Mouse (Mus musculus) myocyte (in vitro differentiated cells): ENCODE data around the gene Hspbp1. TPM values are rescaled to one million over a fixed set of nuclear protein-coding genes. Genes with fewer than 3 reads are reported as not detected.

Source experiments
- H3K27me3 ChIP-seq: one replicate; pipeline ENCODE4 v1.6.1; 2011; ENCODE audit not compliant: control insufficient read depth, insufficient read depth, insufficient read length
- H3K36me3 ChIP-seq: one replicate; pipeline ENCODE4 v1.6.1; 2011; ENCODE audit not compliant: control insufficient read depth, insufficient read depth
- H3K4me2 ChIP-seq: one replicate; pipeline ENCODE4 v1.6.1; 2011; ENCODE audit warnings: low read depth, control low read depth
- H3K4me3 ChIP-seq: one replicate; pipeline ENCODE4 v1.5.1; 2011; ENCODE audit warnings: mild to moderate bottlenecking, control low read depth, moderate library complexity
- H3K79me2 ChIP-seq: one replicate; pipeline ENCODE4 v1.6.1; 2011; ENCODE audit not compliant: control insufficient read depth, insufficient read depth
- H3ac ChIP-seq: one replicate; pipeline ENCODE4 v1.6.1; 2011; ENCODE audit not compliant: control insufficient read depth, insufficient read length
- CEBPB ChIP-seq: IDR thresholded peaks from 2 replicates; pipeline ENCODE4 v1.6.1; 2011; ENCODE audit warnings: mild to moderate bottlenecking, moderate library complexity; ENCODE audit not compliant: poor library complexity, insufficient read depth, severe bottlenecking
- E2F4 ChIP-seq: IDR thresholded peaks from one replicate; pipeline ENCODE4 v1.6.1; 2011; ENCODE audit warnings: mild to moderate bottlenecking, control low read depth, moderate library complexity; ENCODE audit not compliant: insufficient read depth
- MAX ChIP-seq: IDR thresholded peaks from one replicate; pipeline ENCODE4 v1.6.1; 2011; ENCODE audit warnings: low read depth, mild to moderate bottlenecking, control low read depth
- MYOD1 ChIP-seq, 3 experiments: IDR thresholded peaks; one replicate each; pipeline ENCODE4 v1.6.1; 2011; ENCODE audit warnings: control low read depth in 2 of 3, low read depth in 2 of 3, mild to moderate bottlenecking in 2 of 3, moderate library complexity in 1 of 3; ENCODE audit not compliant: insufficient read length in 2 of 3, control insufficient read depth in 1 of 3
- MYOG ChIP-seq, 3 experiments: IDR thresholded peaks; one replicate each; pipeline ENCODE4 v1.6.1; 2011; ENCODE audit warnings: control low read depth in 2 of 3, low read depth in 2 of 3, mild to moderate bottlenecking in 2 of 3; ENCODE audit not compliant: insufficient read length in 2 of 3, control insufficient read depth in 1 of 3, insufficient read depth in 1 of 3
- POLR2A ChIP-seq: IDR thresholded peaks from one replicate; pipeline ENCODE4 v1.6.1; 2011; ENCODE audit warnings: low read depth, mild to moderate bottlenecking, control low read depth, moderate library complexity; ENCODE audit not compliant: insufficient read length
- POLR2AphosphoS2 ChIP-seq: IDR thresholded peaks from one replicate; pipeline ENCODE4 v1.6.1; 2011; ENCODE audit warnings: low read depth, control low read depth; ENCODE audit not compliant: insufficient read length
- REST ChIP-seq: IDR thresholded peaks from one replicate; pipeline ENCODE4 v1.6.1; 2011; ENCODE audit warnings: mild to moderate bottlenecking, control low read depth, moderate library complexity; ENCODE audit not compliant: insufficient read depth, insufficient read length
- SRF ChIP-seq: IDR thresholded peaks from one replicate; pipeline ENCODE4 v1.6.1; 2011; ENCODE audit warnings: low read depth; ENCODE audit not compliant: control insufficient read depth, insufficient read length
- TCF12 ChIP-seq: IDR thresholded peaks from one replicate; pipeline ENCODE4 v1.6.1; 2011; ENCODE audit warnings: mild to moderate bottlenecking, control low read depth; ENCODE audit not compliant: poor library complexity, insufficient read depth, severe bottlenecking
- TCF3 ChIP-seq: IDR thresholded peaks from one replicate; pipeline ENCODE4 v1.6.1; 2011; ENCODE audit warnings: low read depth, control low read depth; ENCODE audit not compliant: insufficient read length
- USF1 ChIP-seq: IDR thresholded peaks from one replicate; pipeline ENCODE4 v1.6.1; 2011; ENCODE audit warnings: low read depth, mild to moderate bottlenecking, control low read depth, moderate library complexity
- polyA plus RNA-seq: library from polyadenylated mRNA; unstranded; fragments of >200 nt; fragmentation: generic; extraction: Trizol; gene quantifications from one replicate; pipeline ENCODE4 v1.2.1, GENCODE M21; 2012; ENCODE audit warnings: missing spikeins

The Hspbp1 gene
- polyA plus RNA-seq, 1 experiment = 67.5 TPM

- Histone ChIP-seq H3ac (peak overlapping the region; percentile 29), H3K79me2 (peaks cover 33% of the 10 kb centered on the region), H3K4me3 (peak overlapping the region; percentile 66), H3K36me3 (no peaks in the 10 kb centered on the region), H3K27me3 (no peaks in the 10 kb centered on the region), H3K4me2 (peak overlapping the region; percentile 99)
- TF ChIP-seq MYOG (IDR thresholded peaks at IDR 0.05; ENCODE audit: control insufficient read depth in 1 of 3, insufficient read depth in 1 of 3, insufficient read length in 2 of 3, low read depth in 2 of 3) = no peak
These were observed 24.9 kb downstream of the Hspbp1 start for GRCm38 (mm10) chr7:4659911-4660443.

DNA sequence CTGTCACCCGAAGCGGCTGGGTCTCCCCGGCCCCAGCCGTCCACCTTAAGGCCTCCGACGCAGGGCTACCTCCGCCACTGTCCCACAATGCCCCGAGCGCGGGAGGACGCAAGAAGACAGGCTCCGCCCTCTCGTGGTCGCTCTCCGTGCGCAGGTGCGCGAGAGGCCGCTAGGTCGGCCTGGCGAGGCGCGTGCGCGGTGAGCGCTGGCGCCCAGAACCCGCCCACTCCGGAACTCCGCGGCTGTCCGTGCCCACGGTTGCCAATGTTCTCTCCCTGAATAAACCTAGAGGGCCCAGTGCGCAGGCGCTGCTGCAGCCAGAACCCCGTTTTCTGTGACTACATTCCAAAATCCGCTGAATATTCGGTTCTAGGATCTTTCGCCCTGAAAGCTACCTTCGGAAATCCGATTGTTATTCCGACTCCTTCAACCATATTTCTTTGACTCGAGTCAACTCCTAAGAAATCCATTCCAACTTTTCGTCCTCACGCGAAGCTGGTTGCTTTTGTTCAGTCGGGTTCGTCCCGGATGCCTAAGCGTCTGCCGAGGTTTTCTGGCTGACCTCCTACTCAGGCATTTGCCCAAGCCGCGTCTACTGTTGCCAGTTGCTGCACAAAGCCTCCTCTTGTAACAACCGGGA is 25.8 kb downstream of the Hspbp1 start, which contains the start of gene Ppp6r1:
TSS of gene Ppp6r1 (minus strand) at position 108 of the 640 bp plus-strand sequence.
- H3ac ChIP-seq = peak within 1 kb of the TSS; percentile 29
- peak within 1 kb of the TSS; percentile 99 for H3K4me2 ChIP-seq
- H3K27me3 ChIP-seq = no peaks in the 10 kb centered on the region
- no peaks in the 10 kb centered on the region for H3K36me3 ChIP-seq
- TF ChIP-seq MYOD1 (IDR thresholded peaks at IDR 0.05; ENCODE audit: control insufficient read depth in 1 of 3, insufficient read length in 2 of 3, low read depth in 2 of 3) = peak in 2 of 3 experiments; percentile 61 to 67
- no peak for TF ChIP-seq TCF3
- TF ChIP-seq E2F4 = peak; percentile 16
- peak; percentile 91 for TF ChIP-seq POLR2AphosphoS2
- no peak for TF ChIP-seq TCF12
- no peak for TF ChIP-seq CEBPB
- peak; percentile 90 for TF ChIP-seq POLR2A
- TF ChIP-seq USF1 = no peak
- peak in 2 of 3 experiments; percentile 52 to 77 for TF ChIP-seq MYOG (IDR thresholded peaks at IDR 0.05; ENCODE audit: control insufficient read depth in 1 of 3, insufficient read depth in 1 of 3, insufficient read length in 2 of 3, low read depth in 2 of 3)
- TF ChIP-seq MAX = no peak
- TF ChIP-seq SRF = no peak
- no peak for TF ChIP-seq REST
- peaks cover 42% of the 10 kb centered on the region for H3K79me2 ChIP-seq
- peak within 1 kb of the TSS; percentile 66 for H3K4me3 ChIP-seq

GRCm38 (mm10) chr7:4658128-4658907 is 26.6 kb downstream of the Hspbp1 start:
- Histone ChIP-seq H3K27me3 (no peaks in the 10 kb centered on the region), H3ac (peak overlapping the region; percentile 29), H3K79me2 (peaks cover 50% of the 10 kb centered on the region), H3K36me3 (no peaks in the 10 kb centered on the region), H3K4me3 (peak overlapping the region; percentile 66), H3K4me2 (peak overlapping the region; percentile 84)
- TF ChIP-seq TCF3 = no peak
- no peak for TF ChIP-seq REST
- no peak for TF ChIP-seq MYOG (IDR thresholded peaks at IDR 0.05; ENCODE audit: control insufficient read depth in 1 of 3, insufficient read depth in 1 of 3, insufficient read length in 2 of 3, low read depth in 2 of 3)
- no peak for TF ChIP-seq USF1
- no peak for TF ChIP-seq E2F4
- TF ChIP-seq SRF = no peak
- no peak for TF ChIP-seq MAX
- TF ChIP-seq TCF12 = no peak
- TF ChIP-seq MYOD1 (IDR thresholded peaks at IDR 0.05; ENCODE audit: control insufficient read depth in 1 of 3, insufficient read length in 2 of 3, low read depth in 2 of 3) = no peak
- no peak for TF ChIP-seq CEBPB
- TF ChIP-seq POLR2A = no peak
- TF ChIP-seq POLR2AphosphoS2 = no peak

GRCm38 (mm10) chr7:4657521-4658127 is 27.2 kb downstream of the Hspbp1 start:
- H3K27me3 ChIP-seq = no peaks in the 10 kb centered on the region
- H3K4me3 ChIP-seq = peak overlapping the region; percentile 66
- TF ChIP-seq E2F4 = no peak
- TF ChIP-seq SRF = no peak
- TF ChIP-seq TCF3 = no peak
- TF ChIP-seq TCF12 = no peak
- TF ChIP-seq MYOG (IDR thresholded peaks at IDR 0.05; ENCODE audit: control insufficient read depth in 1 of 3, insufficient read depth in 1 of 3, insufficient read length in 2 of 3, low read depth in 2 of 3) = no peak
- TF ChIP-seq POLR2AphosphoS2 = no peak
- TF ChIP-seq USF1 = no peak
- TF ChIP-seq CEBPB = no peak
- no peak for TF ChIP-seq MYOD1 (IDR thresholded peaks at IDR 0.05; ENCODE audit: control insufficient read depth in 1 of 3, insufficient read length in 2 of 3, low read depth in 2 of 3)
- peak overlapping the region; percentile 29 for H3ac ChIP-seq
- no peaks in the 10 kb centered on the region for H3K36me3 ChIP-seq
- H3K4me2 ChIP-seq = peak overlapping the region; percentile 84
- peaks cover 57% of the 10 kb centered on the region for H3K79me2 ChIP-seq
